Mouse (Mus musculus) cerebellum, adult 18-20 months (tissue): ENCODE results near the gene Atoh7.
"Not testable (repeated sequence)": the region's sequence is repeated elsewhere in the genome, so short reads cannot be mapped to it uniquely, and the experiment has no call there.

Source experiments
- DNase-seq, 2 experiments: peaks; one replicate each; pipeline ENCODE4 v3.0.0; 2021

The Atoh7 gene

GRCm38 (mm10) chr10:63099521-63099920, at the start of gene Atoh7:
Atoh7 (plus strand) TSS chr10:63099651.
- DNase-seq: peak; percentile 89 to 91

- no peak for DNase-seq
Measured at GRCm38 (mm10) chr10:63051267-63051666, 48.2 kb upstream of the Atoh7 start.

GRCm38 (mm10) chr10:63052011-63052410, 47.4 kb upstream of the Atoh7 start:
- no peak for DNase-seq

- no peak for DNase-seq
Measured at GRCm38 (mm10) chr10:63053007-63053406, 46.4 kb upstream of the Atoh7 start.

GRCm38 (mm10) chr10:63054071-63054470, 45.4 kb upstream of the Atoh7 start:
- not testable (repeated sequence) for DNase-seq

GRCm38 (mm10) chr10:63054586-63054985, 44.9 kb upstream of the Atoh7 start:
- DNase-seq: no peak

- no peak for DNase-seq
Measured at GRCm38 (mm10) chr10:63056966-63057750, 42.3 kb upstream of the Atoh7 start.

- no peak for DNase-seq
Measured at GRCm38 (mm10) chr10:63059862-63060261, 39.6 kb upstream of the Atoh7 start, which contains the start of gene Pbld1. Pbld1 (plus strand) TSS chr10:63060162.

- DNase-seq: no peak
Measured at GRCm38 (mm10) chr10:63060406-63060805, 39.0 kb upstream of the Atoh7 start.

- no peak for DNase-seq
Measured at GRCm38 (mm10) chr10:63061266-63061665, 38.2 kb upstream of the Atoh7 start.

- no peak for DNase-seq
Measured at GRCm38 (mm10) chr10:63062696-63063095, 36.8 kb upstream of the Atoh7 start.

- DNase-seq: no peak
Measured at GRCm38 (mm10) chr10:63063365-63063764, 36.1 kb upstream of the Atoh7 start.

- no peak for DNase-seq
Measured at GRCm38 (mm10) chr10:63064516-63064915, 34.9 kb upstream of the Atoh7 start.

- DNase-seq: no peak
Measured at GRCm38 (mm10) chr10:63065561-63065960, 33.9 kb upstream of the Atoh7 start.

- DNase-seq: peak; percentile 89 to 92
Measured at GRCm38 (mm10) chr10:63065988-63066387, 33.5 kb upstream of the Atoh7 start.

GRCm38 (mm10) chr10:63086304-63086703, 13.1 kb upstream of the Atoh7 start:
- no peak for DNase-seq

GRCm38 (mm10) chr10:63089103-63089757, 10.2 kb upstream of the Atoh7 start:
- DNase-seq: no peak

- peak; percentile 54 to 56 for DNase-seq
Measured at GRCm38 (mm10) chr10:63089758-63090571, 9.5 kb upstream of the Atoh7 start.

GRCm38 (mm10) chr10:63091915-63092314, 7.5 kb upstream of the Atoh7 start:
- no peak for DNase-seq

- DNase-seq: peak; percentile 65 to 74
Measured at GRCm38 (mm10) chr10:63092616-63093550, 6.6 kb upstream of the Atoh7 start.

- DNase-seq: no peak
Measured at GRCm38 (mm10) chr10:63096757-63097156, 2.7 kb upstream of the Atoh7 start.

- no peak for DNase-seq
Measured at GRCm38 (mm10) chr10:63098191-63098590, 1.3 kb upstream of the Atoh7 start.
